Mouse (Mus musculus) midbrain, embryonic 15.5 days (tissue): ENCODE measurements around the gene Gtf2i. TPM values are rescaled to one million over a fixed set of nuclear protein-coding genes. Genes with fewer than 3 reads are reported as not detected.
A peak's percentile ranks its signal among the peaks of the same experiment; 100 is the strongest.

Source experiments
- ATAC-seq: fragments of 200-750 bp; cut with Nextera tagmentation; replicated peaks from 2 replicates; pipeline ENCODE4 v1.8.0; 2017; ENCODE audit warnings: moderate TSS enrichment
- H3K27ac ChIP-seq: fragments of 300-500 bp; sonication (generic); 2 replicates; pipeline ENCODE4 v1.5.1; 2015; ENCODE audit warnings: mild to moderate bottlenecking, inconsistent platforms
- H3K27me3 ChIP-seq: fragments of 300-500 bp; sonication (generic); replicated peaks from 2 replicates; pipeline ENCODE4 v1.6.1; 2015; ENCODE audit warnings: inconsistent platforms
- H3K36me3 ChIP-seq: fragments of 300-500 bp; sonication (generic); replicated peaks from 2 replicates; pipeline ENCODE4 v1.6.1; 2015; ENCODE audit warnings: inconsistent platforms
- H3K4me1 ChIP-seq: fragments of 300-500 bp; sonication (generic); 2 replicates; pipeline ENCODE4 v1.6.1; 2015; ENCODE audit warnings: inconsistent platforms
- H3K4me2 ChIP-seq: fragments of 300-500 bp; sonication (generic); 2 replicates; pipeline ENCODE4 v1.6.1; 2015; ENCODE audit warnings: inconsistent platforms, mild to moderate bottlenecking, moderate library complexity
- H3K4me3 ChIP-seq: fragments of 300-500 bp; sonication (generic); 2 replicates; pipeline ENCODE4 v1.5.1; 2015; ENCODE audit warnings: mild to moderate bottlenecking, inconsistent platforms
- H3K9ac ChIP-seq: fragments of 300-500 bp; sonication (generic); 2 replicates; pipeline ENCODE4 v1.6.1; 2015; ENCODE audit warnings: mild to moderate bottlenecking, inconsistent platforms
- H3K9me3 ChIP-seq: fragments of 300-500 bp; sonication (generic); 2 replicates; pipeline ENCODE4 v1.6.1; 2016; ENCODE audit warnings: inconsistent platforms
- WGBS: fragments of 180-500 bp; shearing (Covaris S2); methylation state at CpG from one replicate; pipeline ENCODE4 v1.1.7; 2015; ENCODE audit warnings: mixed read lengths; 5-methylcytosine and 5-hydroxymethylcytosine counted together
- polyA plus RNA-seq: library from polyadenylated mRNA; unstranded; fragments of >200 nt; fragmentation: Nextera tagmentation; extraction: Ambion mirVana; gene quantifications from 2 replicates; pipeline ENCODE4 v1.2.1, GENCODE M21; 2015

Gene Gtf2i
- polyA plus RNA-seq, 1 experiment from 2014 or later, result 149 TPM

DNA sequence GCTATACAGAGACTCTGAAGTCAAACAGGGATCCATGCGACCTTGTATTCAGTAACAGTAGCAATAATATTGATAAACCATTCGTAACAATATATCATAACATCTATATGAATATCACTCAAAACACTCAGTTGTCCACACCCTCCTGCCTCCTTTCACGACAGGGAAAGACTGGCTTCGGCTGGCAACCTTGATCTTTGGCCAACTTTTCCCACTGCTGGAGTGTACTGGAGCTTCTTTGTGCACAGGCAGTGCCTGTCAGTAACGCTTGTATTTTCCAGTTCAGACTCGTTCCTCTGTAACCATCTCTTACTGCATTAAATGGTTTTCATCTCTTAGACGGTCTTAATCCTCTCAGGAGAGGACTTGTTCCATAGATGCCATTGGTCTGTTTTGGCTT is 2.2 kb upstream of the Gtf2i start:
- ATAC-seq, result no peak

DNA sequence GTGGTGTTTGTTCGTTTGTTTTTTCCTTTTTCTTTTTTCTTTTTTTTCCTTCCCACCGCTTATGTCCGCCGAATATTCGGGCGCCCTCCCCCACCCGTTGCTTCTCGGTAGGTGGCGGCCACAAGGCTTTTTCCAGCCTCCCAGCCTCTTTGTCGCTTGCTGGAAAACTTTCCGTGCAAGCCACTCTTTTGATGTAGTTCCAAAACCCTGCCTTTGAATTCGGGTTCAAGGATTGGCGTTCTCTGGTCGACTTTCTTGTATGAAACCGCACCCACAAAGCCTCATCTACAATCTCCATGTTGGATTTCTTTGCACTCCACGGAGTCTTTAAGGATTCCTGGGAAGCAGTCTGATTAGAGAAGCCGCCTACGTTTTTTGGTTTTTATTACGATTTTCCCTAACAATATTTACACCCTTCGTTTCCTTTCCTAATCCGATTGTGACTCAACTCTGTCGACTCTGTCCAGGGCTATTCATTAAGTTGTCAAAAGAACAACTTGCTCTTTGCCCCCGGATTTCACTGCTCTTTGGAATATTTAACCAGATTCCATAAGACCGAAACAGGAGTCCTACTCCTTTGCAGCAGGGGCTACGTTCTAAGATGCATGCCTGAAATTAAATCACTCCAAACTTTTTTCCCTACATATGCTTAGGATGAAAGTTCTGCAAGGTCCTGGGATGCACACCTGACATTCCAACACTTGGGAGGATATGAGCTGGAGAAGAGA is 1.2 kb upstream of the Gtf2i start:
- H3K9ac ChIP-seq, result peak overlapping the region; percentile 34
- H3K4me3 ChIP-seq, result peak overlapping the region; percentile 82
- H3K4me2 ChIP-seq, result peak overlapping the region; percentile 59
- WGBS, result under 1% methylated on average over 25 of the region's 25 CpGs
- H3K36me3 ChIP-seq, result no peaks in the 10 kb centered on the region
- no peaks in the 10 kb centered on the region for H3K9me3 ChIP-seq
- peak overlapping the region; percentile 99 for H3K27ac ChIP-seq
- no peak for ATAC-seq
- no peaks in the 10 kb centered on the region for H3K27me3 ChIP-seq
- peaks cover 37% of the 10 kb centered on the region for H3K4me1 ChIP-seq

More for the DNA sequence above, 2.2 kb upstream of the Gtf2i start:
- Histone ChIP-seq H3K9me3 (no peaks in the 10 kb centered on the region), H3K27ac (peak overlapping the region; percentile 99; the same call in 1 of the 2 replicates), H3K9ac (no peak overlapping the region), H3K4me1 (peaks cover 28% of the 10 kb centered on the region), H3K36me3 (no peaks in the 10 kb centered on the region), H3K27me3 (no peaks in the 10 kb centered on the region), H3K4me3 (no peak overlapping the region), H3K4me2 (no peak overlapping the region)
- 36% methylated on average over 7 of the region's 7 CpGs for WGBS

DNA sequence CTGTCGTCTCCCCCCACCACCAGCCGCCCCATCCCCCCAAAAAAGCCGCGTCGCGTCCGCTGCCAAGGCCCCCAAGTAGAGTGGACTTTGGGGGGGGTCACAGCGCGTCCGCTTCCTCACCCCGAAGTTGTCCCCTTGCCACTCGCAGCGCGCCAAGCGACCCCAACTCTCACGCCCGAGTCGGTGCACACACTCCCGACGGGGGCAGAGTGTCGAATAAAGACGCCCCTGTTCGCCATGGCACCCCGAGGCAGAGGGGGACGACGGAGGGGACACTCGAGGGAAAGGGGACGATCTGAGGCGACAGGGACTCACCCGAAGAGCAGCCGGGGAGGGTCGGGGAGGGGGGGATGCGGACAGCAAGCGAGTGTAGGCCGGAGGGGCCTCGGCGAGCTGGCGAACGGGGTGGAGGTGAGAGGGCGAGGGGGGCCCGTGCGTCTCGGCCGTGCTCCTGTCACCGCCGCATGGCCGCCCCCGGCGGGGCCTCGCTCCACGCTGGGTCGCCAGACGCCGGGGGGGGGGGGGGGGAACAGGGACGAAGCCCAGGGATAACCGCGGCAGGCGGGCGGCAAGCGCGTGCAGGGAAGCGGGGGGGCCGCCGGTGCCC is 389 bp downstream of the Gtf2i start:
- Histone ChIP-seq H3K4me1 (peaks cover 40% of the 10 kb centered on the region), H3K27me3 (no peaks in the 10 kb centered on the region), H3K9me3 (no peaks in the 10 kb centered on the region), H3K27ac (peak overlapping the region; percentile 99), H3K4me2 (peak overlapping the region; percentile 62), H3K9ac (peak overlapping the region; percentile 94), H3K4me3 (peak overlapping the region; percentile 82), H3K36me3 (peaks cover 4% of the 10 kb centered on the region; the same call in 1 of the 2 replicates)
- WGBS, result 0% methylated on average over 40 of the region's 64 CpGs
- peak; percentile 65 for ATAC-seq

DNA sequence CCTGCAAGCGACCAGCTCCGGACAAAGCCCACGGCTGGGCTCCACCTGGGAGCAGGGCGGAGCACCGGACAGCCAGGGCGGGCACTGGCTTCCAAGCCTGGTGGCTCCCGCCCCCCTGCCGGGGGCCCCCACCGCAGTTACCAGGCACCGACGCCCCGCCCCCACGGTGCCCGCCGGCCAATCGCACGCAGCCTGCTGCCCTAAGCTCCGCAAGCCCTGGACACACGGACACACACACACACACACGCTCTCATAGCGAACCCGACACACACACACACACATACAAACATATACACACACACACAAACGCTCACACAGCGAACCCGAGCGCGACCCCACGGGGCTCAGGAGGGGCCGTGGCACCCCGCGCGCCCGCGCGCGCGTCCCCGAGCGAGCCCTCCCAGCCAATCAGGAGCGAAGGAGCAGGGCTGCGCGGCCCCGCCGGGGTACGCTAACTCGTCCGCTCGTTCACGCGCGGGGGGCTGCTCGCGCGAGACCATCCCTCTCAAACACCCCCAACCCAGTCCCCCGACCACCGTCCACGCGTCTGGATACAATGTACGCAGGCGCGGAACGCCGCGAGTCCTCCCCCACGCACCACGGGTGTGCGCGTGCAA is 1.0 kb downstream of the Gtf2i start:
- peak overlapping the region; percentile 62 for H3K4me2 ChIP-seq
- ATAC-seq, result peak; percentile 83
- H3K4me3 ChIP-seq, result peak overlapping the region; percentile 82
- WGBS, result under 1% methylated on average over 53 of the region's 68 CpGs
- H3K9ac ChIP-seq, result peak overlapping the region; percentile 94
- peaks cover 6% of the 10 kb centered on the region; the same call in 1 of the 2 replicates for H3K36me3 ChIP-seq
- H3K27ac ChIP-seq, result peak overlapping the region; percentile 99
- H3K4me1 ChIP-seq, result peaks cover 40% of the 10 kb centered on the region
- H3K9me3 ChIP-seq, result no peaks in the 10 kb centered on the region
- H3K27me3 ChIP-seq, result no peaks in the 10 kb centered on the region

DNA sequence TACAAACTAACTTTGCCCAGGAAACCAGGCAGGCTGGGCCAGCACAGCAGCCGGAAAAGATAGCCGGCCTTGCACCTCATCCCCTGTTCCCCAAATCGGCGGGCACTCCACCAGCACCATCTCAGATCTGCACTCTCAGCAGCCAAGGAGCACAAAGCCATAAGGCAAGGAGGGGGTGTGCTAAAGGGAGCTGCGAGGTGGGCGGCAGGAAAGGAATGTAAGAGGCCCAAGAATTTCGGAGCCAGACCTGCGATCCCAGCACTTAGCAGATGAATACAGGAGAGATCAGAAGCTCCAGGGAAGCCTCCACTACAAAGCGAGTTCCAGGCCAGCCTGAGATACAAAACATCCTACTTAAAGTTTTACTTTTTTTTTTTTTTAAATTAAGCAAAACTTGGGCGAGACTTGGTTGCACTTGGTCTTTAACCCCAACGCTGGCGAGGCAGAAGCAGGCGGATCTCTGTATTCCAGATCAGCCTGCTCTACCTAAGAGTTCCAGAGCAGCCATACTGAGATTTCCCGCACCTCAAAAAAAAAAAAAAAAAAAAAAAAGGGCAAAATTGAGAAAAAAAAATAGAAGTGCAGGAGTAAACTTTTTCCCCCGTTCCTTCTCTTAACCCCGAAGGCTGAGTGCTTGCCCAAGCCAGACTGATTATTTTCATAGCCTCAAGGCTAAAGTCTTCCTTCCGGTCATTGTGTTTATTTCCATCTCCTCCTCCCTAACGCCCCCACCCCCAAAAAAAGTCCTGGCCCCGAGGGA is 1.7 kb downstream of the Gtf2i start:
- Histone ChIP-seq H3K9me3 (no peaks in the 10 kb centered on the region), H3K4me1 (peaks cover 40% of the 10 kb centered on the region), H3K4me3 (peak overlapping the region; percentile 82), H3K27ac (peak overlapping the region; percentile 99), H3K36me3 (peaks cover 6% of the 10 kb centered on the region; the same call in 1 of the 2 replicates), H3K27me3 (no peaks in the 10 kb centered on the region), H3K4me2 (peak overlapping the region; percentile 62), H3K9ac (peak overlapping the region; percentile 94)
- ATAC-seq, result no peak
- 2% methylated on average over 19 of the region's 19 CpGs for WGBS

DNA sequence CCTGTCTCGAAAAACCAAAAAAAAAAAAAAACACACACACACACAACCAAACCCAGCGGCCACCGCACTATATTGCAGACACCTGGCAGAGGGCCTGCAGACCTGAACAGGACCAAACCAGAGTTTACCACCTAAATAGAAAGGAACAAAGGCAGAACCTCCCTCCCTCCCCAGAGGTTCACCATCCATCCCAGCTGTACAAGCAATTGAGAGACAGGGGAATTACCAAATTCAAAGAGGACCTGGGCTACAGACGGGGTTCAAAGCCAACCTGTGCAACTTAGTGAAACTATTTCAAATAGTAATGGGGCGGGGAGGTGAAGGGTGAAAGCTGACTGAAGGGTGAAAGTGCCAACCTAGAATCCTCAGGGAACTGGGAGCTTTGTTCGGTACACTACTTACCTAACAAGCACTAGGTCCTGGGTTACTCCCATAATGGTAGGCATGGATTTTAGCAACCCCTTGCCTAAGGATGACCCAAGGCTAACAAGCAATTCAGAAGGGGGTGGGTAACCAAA is 2.6 kb downstream of the Gtf2i start:
- Histone ChIP-seq H3K27ac (no peak overlapping the region), H3K36me3 (peaks cover 6% of the 10 kb centered on the region; the same call in 1 of the 2 replicates), H3K27me3 (no peaks in the 10 kb centered on the region), H3K4me1 (peaks cover 42% of the 10 kb centered on the region), H3K4me2 (peak overlapping the region; percentile 62), H3K9me3 (no peaks in the 10 kb centered on the region), H3K9ac (no peak overlapping the region), H3K4me3 (peak overlapping the region; percentile 82)
- no peak for ATAC-seq
- 79% methylated on average over 6 of the region's 6 CpGs for WGBS

DNA sequence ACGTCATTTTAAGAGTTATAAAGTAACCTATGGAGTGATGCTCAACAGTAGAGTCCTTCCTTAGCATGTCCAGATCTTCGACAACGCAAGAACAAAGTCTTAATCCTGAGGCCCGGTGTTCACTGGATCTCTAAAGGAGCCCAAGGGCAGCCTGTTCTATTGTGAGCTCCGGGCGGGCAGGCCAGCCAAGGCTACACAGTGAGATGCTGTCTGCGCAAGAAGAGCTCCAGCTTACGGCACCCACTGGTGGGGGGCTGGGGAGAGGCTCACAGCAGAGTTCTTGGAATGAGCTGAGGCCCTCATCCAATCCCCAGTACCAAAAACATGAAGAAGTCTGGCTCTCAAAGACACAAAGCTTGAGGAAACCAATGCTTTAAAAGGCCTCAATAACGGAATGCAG is 4.4 kb downstream of the Gtf2i start:
- peaks cover 26% of the 10 kb centered on the region for H3K4me1 ChIP-seq
- H3K27ac ChIP-seq, result no peak overlapping the region
- 91% methylated on average over 9 of the region's 9 CpGs for WGBS
- ATAC-seq, result no peak
- H3K36me3 ChIP-seq, result peaks cover 12% of the 10 kb centered on the region; the same call in 1 of the 2 replicates
- no peaks in the 10 kb centered on the region for H3K27me3 ChIP-seq
- H3K4me2 ChIP-seq, result no peak overlapping the region
- H3K4me3 ChIP-seq, result no peak overlapping the region
- H3K9me3 ChIP-seq, result no peaks in the 10 kb centered on the region
- H3K9ac ChIP-seq, result no peak overlapping the region

DNA sequence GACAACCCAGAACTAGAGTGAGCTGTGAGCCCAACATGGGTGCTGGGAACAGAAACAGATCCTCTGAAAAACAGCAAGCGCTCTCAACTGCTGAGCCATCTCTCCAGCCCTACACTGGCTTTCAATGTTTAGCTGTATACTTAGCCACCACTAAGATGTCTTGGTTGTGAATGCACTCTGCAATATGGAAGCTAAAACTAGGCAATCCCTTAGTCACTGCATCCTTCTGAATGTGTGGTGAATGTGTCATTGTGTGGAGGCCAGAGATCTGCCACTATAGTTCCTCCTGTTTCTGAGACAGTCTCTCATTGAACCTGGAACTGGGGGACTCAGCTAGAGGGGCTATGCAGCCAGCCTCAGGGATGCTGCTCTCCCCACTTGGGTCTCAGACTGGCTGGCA is 5.2 kb downstream of the Gtf2i start:
- H3K9ac ChIP-seq, result no peak overlapping the region
- no peaks in the 10 kb centered on the region for H3K27me3 ChIP-seq
- H3K4me3 ChIP-seq, result no peak overlapping the region
- H3K4me1 ChIP-seq, result peaks cover 25% of the 10 kb centered on the region
- H3K36me3 ChIP-seq, result peaks cover 12% of the 10 kb centered on the region; the same call in 1 of the 2 replicates
- WGBS, result 100% methylated on average over 1 of the region's 1 CpGs
- H3K27ac ChIP-seq, result no peak overlapping the region
- no peak for ATAC-seq
- H3K9me3 ChIP-seq, result no peaks in the 10 kb centered on the region
- H3K4me2 ChIP-seq, result no peak overlapping the region

DNA sequence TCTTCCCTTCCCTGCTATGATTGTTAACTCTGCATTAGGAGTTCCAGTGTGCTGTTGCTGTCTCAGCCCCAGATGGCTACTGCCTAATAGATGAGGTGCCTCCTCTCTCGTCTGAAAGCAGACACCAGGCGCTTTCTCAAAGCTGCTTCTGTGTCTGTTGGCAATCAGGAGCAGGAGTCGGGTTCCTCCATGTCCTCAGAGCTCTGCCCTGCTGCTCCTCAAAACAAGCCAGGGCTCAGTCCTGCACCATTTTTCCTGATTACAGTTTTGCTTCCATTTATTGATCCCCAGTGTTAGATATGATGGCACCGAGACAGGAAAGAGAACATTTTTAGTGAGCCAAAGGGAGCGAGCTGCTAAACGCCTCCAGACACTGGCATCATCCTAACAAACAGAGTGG is 9.9 kb downstream of the Gtf2i start:
- 0 out of 2 replicates have a peak, but pooled peaks cover 5% of the 10 kb centered on the region for H3K4me1 ChIP-seq
- H3K9me3 ChIP-seq, result no peaks in the 10 kb centered on the region
- no peak overlapping the region for H3K4me3 ChIP-seq
- peaks cover 24% of the 10 kb centered on the region; the same call in 1 of the 2 replicates for H3K36me3 ChIP-seq
- no peak overlapping the region for H3K27ac ChIP-seq
- WGBS, result 89% methylated on average over 6 of the region's 6 CpGs
- H3K9ac ChIP-seq, result no peak overlapping the region
- H3K27me3 ChIP-seq, result no peaks in the 10 kb centered on the region
- ATAC-seq, result no peak
- no peak overlapping the region for H3K4me2 ChIP-seq

DNA sequence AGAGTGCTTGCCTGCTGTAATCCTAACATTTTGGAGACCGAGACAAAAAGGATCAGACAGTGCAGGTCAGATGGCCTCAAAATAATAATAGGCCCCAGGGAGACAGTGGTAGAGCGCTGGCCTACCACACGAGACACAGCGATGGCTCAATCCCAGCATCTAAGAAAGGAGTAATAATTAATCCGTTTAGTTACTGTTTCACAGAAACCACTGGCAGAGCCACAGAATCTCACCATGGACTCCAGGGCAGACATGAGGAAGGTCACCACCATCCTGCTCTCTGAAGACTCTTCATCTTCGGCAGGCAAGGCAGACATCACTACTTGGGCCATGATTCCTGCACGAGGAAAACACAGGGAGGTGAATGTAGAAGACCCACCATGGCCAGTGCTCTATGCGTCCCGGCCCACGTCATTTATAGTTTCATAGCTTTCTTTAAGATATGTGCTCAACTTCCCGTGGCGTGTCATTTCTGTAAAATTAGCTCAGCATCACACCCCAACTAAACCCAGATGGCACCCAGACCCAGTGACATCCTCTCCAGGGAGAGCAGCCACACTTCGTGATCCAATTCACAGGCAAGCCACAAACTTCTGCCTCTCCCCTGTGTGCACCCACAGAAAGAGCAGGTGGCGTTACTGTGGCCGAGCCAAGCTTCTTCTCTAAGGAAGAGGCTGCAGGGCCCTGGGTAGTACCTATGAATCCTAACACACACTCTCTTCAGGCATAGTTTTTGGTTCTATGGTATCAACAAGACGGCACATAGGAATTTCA is 19.1 kb downstream of the Gtf2i start:
- no peak overlapping the region for H3K4me3 ChIP-seq
- 86% methylated on average over 16 of the region's 16 CpGs for WGBS
- H3K27me3 ChIP-seq, result no peaks in the 10 kb centered on the region
- H3K4me1 ChIP-seq, result 0 out of 2 replicates have a peak, but pooled peaks cover 4% of the 10 kb centered on the region
- no peaks in the 10 kb centered on the region for H3K9me3 ChIP-seq
- no peak overlapping the region for H3K9ac ChIP-seq
- H3K4me2 ChIP-seq, result no peak overlapping the region
- ATAC-seq, result no peak
- no peak overlapping the region for H3K27ac ChIP-seq
- H3K36me3 ChIP-seq, result peaks cover 24% of the 10 kb centered on the region

DNA sequence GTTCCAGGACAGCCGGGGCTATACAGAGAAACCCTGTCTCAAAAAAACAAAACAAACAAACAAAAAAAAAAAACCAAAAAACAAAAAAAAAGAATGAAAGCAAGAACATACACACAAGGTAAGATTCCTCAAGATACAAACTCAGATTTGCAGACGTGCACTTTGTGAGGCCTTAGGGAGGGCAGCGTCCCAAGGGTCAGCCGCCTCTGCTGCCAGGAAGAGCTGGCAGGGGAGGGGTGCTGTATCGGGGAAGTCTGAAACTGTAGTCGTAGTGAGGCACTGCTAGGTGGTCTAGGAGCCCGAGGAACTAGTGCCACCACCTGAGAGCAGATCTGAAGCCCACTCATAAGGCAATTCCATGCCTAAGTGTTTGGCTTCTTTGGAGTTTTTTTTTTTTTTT is 20.0 kb downstream of the Gtf2i start:
- Histone ChIP-seq H3K9ac (no peak overlapping the region), H3K36me3 (peaks cover 25% of the 10 kb centered on the region), H3K9me3 (no peaks in the 10 kb centered on the region), H3K4me3 (no peak overlapping the region), H3K27ac (no peak overlapping the region), H3K4me1 (0 out of 2 replicates have a peak, but pooled peaks cover 4% of the 10 kb centered on the region), H3K27me3 (no peaks in the 10 kb centered on the region), H3K4me2 (no peak overlapping the region)
- ATAC-seq, result no peak
- 89% methylated on average over 7 of the region's 7 CpGs for WGBS
